Mouse (Mus musculus) stomach, embryonic 16.5 days (tissue): ENCODE results near the gene Ppp1r12c. TPM values are rescaled to one million over a fixed set of nuclear protein-coding genes. Genes with fewer than 3 reads are reported as not detected.

Experiments used
- ATAC-seq: fragments of 200-750 bp; cut with Nextera tagmentation; 2 replicates; pipeline ENCODE4 v1.8.0; 2017; ENCODE audit warnings: moderate number of reproducible peaks, moderate TSS enrichment; ENCODE audit not compliant: insufficient read depth, low FRiP score
- H3K27ac ChIP-seq: fragments of 300-500 bp; sonication (generic); 2 replicates; pipeline ENCODE4 v1.5.1; 2014; ENCODE audit warnings: low read length
- H3K27me3 ChIP-seq: fragments of 300-500 bp; sonication (generic); 2 replicates; pipeline ENCODE4 v1.6.1; 2014; ENCODE audit warnings: low read length, control low read depth, mixed read lengths; ENCODE audit not compliant: control insufficient read depth, insufficient read depth
- H3K36me3 ChIP-seq: fragments of 300-500 bp; sonication (generic); 2 replicates; pipeline ENCODE4 v1.6.1; 2014; ENCODE audit warnings: low read length; ENCODE audit not compliant: control insufficient read depth, insufficient read depth
- H3K4me1 ChIP-seq: fragments of 300-500 bp; sonication (generic); 2 replicates; pipeline ENCODE4 v1.6.1; 2014; ENCODE audit warnings: low read length, control low read depth, mixed read lengths; ENCODE audit not compliant: control insufficient read depth, insufficient read depth
- H3K4me2 ChIP-seq: fragments of 300-500 bp; sonication (generic); 2 replicates; pipeline ENCODE4 v1.6.1; 2014; ENCODE audit warnings: low read depth, low read length, mixed read lengths
- H3K4me3 ChIP-seq: fragments of 300-500 bp; sonication (generic); replicated peaks from 2 replicates; pipeline ENCODE4 v1.5.1; 2014; ENCODE audit warnings: mild to moderate bottlenecking, low read length
- H3K9ac ChIP-seq: fragments of 300-500 bp; sonication (generic); 2 replicates; pipeline ENCODE4 v1.6.1; 2014; ENCODE audit warnings: low read length
- H3K9me3 ChIP-seq: fragments of 300-500 bp; sonication (generic); replicated peaks from 2 replicates; pipeline ENCODE4 v1.6.1; 2016; ENCODE audit warnings: low read length, control low read depth; ENCODE audit not compliant: control insufficient read depth
- WGBS: fragments of 180-500 bp; shearing (Covaris S2); extraction: QIAGEN DNeasy Blood & Tissue Kit; methylation state at CpG from one replicate; pipeline ENCODE4 v1.1.7; 2014; 5-methylcytosine and 5-hydroxymethylcytosine counted together
- polyA plus RNA-seq: library from polyadenylated mRNA; unstranded; fragments of >200 nt; fragmentation: Nextera tagmentation; extraction: Ambion mirVana; gene quantifications from 2 replicates; pipeline ENCODE4 v1.2.1, GENCODE M21; 2015

Ppp1r12c gene
- polyA plus RNA-seq, 1 experiment from 2014 or later = 22.3 TPM

GRCm38 (mm10) chr7:4478796-4479291, 22.6 kb downstream of the Ppp1r12c start:
- H3K4me1 ChIP-seq = peaks cover 19% of the 10 kb centered on the region
- peak overlapping the region; percentile 67 for H3K9ac ChIP-seq
- H3K27me3 ChIP-seq = 0 out of 2 replicates have a peak, but pooled peaks cover 2% of the 10 kb centered on the region
- H3K36me3 ChIP-seq = peaks cover 12% of the 10 kb centered on the region
- no peak for ATAC-seq
- peak overlapping the region; percentile 53 for H3K4me3 ChIP-seq
- H3K4me2 ChIP-seq = peak overlapping the region; percentile 87
- H3K27ac ChIP-seq = peak overlapping the region; percentile 96
- 6% methylated on average over 16 of the region's 16 CpGs for WGBS
- H3K9me3 ChIP-seq = no peaks in the 10 kb centered on the region

GRCm38 (mm10) chr7:4478021-4478795, 23.3 kb downstream of the Ppp1r12c start:
- Histone ChIP-seq H3K36me3 (peaks cover 6% of the 10 kb centered on the region), H3K27me3 (0 out of 2 replicates have a peak, but pooled peaks cover 3% of the 10 kb centered on the region), H3K4me1 (peaks cover 19% of the 10 kb centered on the region), H3K9ac (peak overlapping the region; percentile 81), H3K4me3 (peak overlapping the region; percentile 53), H3K4me2 (peak overlapping the region; percentile 87), H3K9me3 (no peaks in the 10 kb centered on the region), H3K27ac (peak overlapping the region; percentile 96)
- peak; percentile 95 for ATAC-seq
- 1% methylated on average over 39 of the region's 39 CpGs for WGBS

- 14% methylated on average over 19 of the region's 19 CpGs for WGBS
- Histone ChIP-seq H3K36me3 (no peaks in the 10 kb centered on the region), H3K9me3 (no peaks in the 10 kb centered on the region), H3K4me2 (no peak overlapping the region), H3K4me1 (peaks cover 20% of the 10 kb centered on the region), H3K9ac (no peak overlapping the region), H3K27me3 (peaks cover 9% of the 10 kb centered on the region; the same call in 1 of the 2 replicates), H3K4me3 (no peak overlapping the region), H3K27ac (no peak overlapping the region)
- no peak for ATAC-seq
Observed at GRCm38 (mm10) chr7:4473940-4474339, 27.5 kb downstream of the Ppp1r12c start.

- H3K27ac ChIP-seq = no peak overlapping the region
- H3K9ac ChIP-seq = peak overlapping the region; percentile 66
- 2% methylated on average over 24 of the region's 24 CpGs for WGBS
- H3K27me3 ChIP-seq = peaks cover 9% of the 10 kb centered on the region; the same call in 1 of the 2 replicates
- H3K36me3 ChIP-seq = no peaks in the 10 kb centered on the region
- H3K4me3 ChIP-seq = peak overlapping the region; percentile 49
- peak; percentile 87 for ATAC-seq
- H3K4me1 ChIP-seq = peaks cover 11% of the 10 kb centered on the region
- H3K9me3 ChIP-seq = no peaks in the 10 kb centered on the region
- H3K4me2 ChIP-seq = peak overlapping the region; percentile 94
Observed at GRCm38 (mm10) chr7:4471179-4471555, 30.3 kb downstream of the Ppp1r12c start.

GRCm38 (mm10) chr7:4470275-4471178, 31.0 kb downstream of the Ppp1r12c start:
- H3K9me3 ChIP-seq = no peaks in the 10 kb centered on the region
- H3K4me2 ChIP-seq = peak overlapping the region; percentile 94
- H3K4me3 ChIP-seq = peak overlapping the region; percentile 49
- H3K27ac ChIP-seq = no peak overlapping the region
- H3K27me3 ChIP-seq = peaks cover 9% of the 10 kb centered on the region; the same call in 1 of the 2 replicates
- no peaks in the 10 kb centered on the region for H3K36me3 ChIP-seq
- ATAC-seq = peak; percentile 63
- peak overlapping the region; percentile 66 for H3K9ac ChIP-seq
- 3% methylated on average over 35 of the region's 35 CpGs for WGBS
- H3K4me1 ChIP-seq = peaks cover 11% of the 10 kb centered on the region

- no peak overlapping the region for H3K4me3 ChIP-seq
- H3K9ac ChIP-seq = no peak overlapping the region
- 78% methylated on average over 3 of the region's 3 CpGs for WGBS
- H3K4me1 ChIP-seq = peaks cover 11% of the 10 kb centered on the region
- no peaks in the 10 kb centered on the region for H3K9me3 ChIP-seq
- H3K27ac ChIP-seq = no peak overlapping the region
- peaks cover 4% of the 10 kb centered on the region; the same call in 1 of the 2 replicates for H3K27me3 ChIP-seq
- no peak overlapping the region for H3K4me2 ChIP-seq
- no peak for ATAC-seq
- H3K36me3 ChIP-seq = no peaks in the 10 kb centered on the region
Observed at GRCm38 (mm10) chr7:4467801-4468200, 33.7 kb downstream of the Ppp1r12c start.

GRCm38 (mm10) chr7:4464194-4464824, 37.2 kb downstream of the Ppp1r12c start:
- WGBS = 5% methylated on average over 9 of the region's 12 CpGs
- Histone ChIP-seq H3K9ac (peak overlapping the region; percentile 56; the same call in 1 of the 2 replicates), H3K9me3 (no peaks in the 10 kb centered on the region), H3K27ac (peak overlapping the region; percentile 91), H3K4me1 (no peaks in the 10 kb centered on the region), H3K36me3 (no peaks in the 10 kb centered on the region), H3K4me3 (peak overlapping the region; percentile 20), H3K4me2 (peak overlapping the region; percentile 39), H3K27me3 (no peaks in the 10 kb centered on the region)
- peak; percentile 91 for ATAC-seq

GRCm38 (mm10) chr7:4460576-4461434, 40.7 kb downstream of the Ppp1r12c start, which contains the start of gene Eps8l1:
Gene Eps8l1, plus strand, starts transcription at chr7:4460674.
- WGBS = 59% methylated on average over 13 of the region's 16 CpGs
- peak within 1 kb of the TSS; percentile 56 for H3K9ac ChIP-seq
- no peaks in the 10 kb centered on the region for H3K4me1 ChIP-seq
- peak within 1 kb of the TSS; percentile 86 for H3K27ac ChIP-seq
- peak within 1 kb of the TSS; percentile 43 for H3K4me2 ChIP-seq
- H3K9me3 ChIP-seq = no peaks in the 10 kb centered on the region
- peak within 1 kb of the TSS; percentile 33 for H3K4me3 ChIP-seq
- no peaks in the 10 kb centered on the region for H3K36me3 ChIP-seq
- no peaks in the 10 kb centered on the region for H3K27me3 ChIP-seq
- ATAC-seq = peak; percentile 67
